In genomic region chr7:28348601-28349000, GRCm38 (mm10) we compare ENCODE assay signal across 12 mouse cellular contexts. TPM values are rescaled to one million over a fixed set of nuclear protein-coding genes. Genes with fewer than 3 reads are reported as not detected.
DNase-seq lines count a peak whose midpoint lies in the region; ATAC-seq and TF ChIP-seq lines count a peak whose summit lies in the region.
"Had no signal": no experiment of that assay in that cellular context is flagged by ENCODE, and none has a peak within 500 bp of the region (broad histone marks: within the 10 kb centered on the region; RNA-seq: fewer than 3 reads in every experiment).

No protein-coding gene starts in this region.

- no peak for DNase-seq in heart, adult 2 months
- DNase-seq in lung, embryonic 14.5 days = peak; percentile 63
- DNase-seq in lung, postnatal 25 days (ENCODE audit: low spot score) = no peak
- no peak for DNase-seq in Patski (ENCODE audit: low read depth, low spot score)
- no peak for DNase-seq in right cerebral cortex, postnatal 14 days
- no peak for DNase-seq in gastrocnemius, postnatal 25 days
- DNase-seq: cerebellum, adult 9-10 months; lung, postnatal 14 days had no signal

- TF ChIP-seq CTCF in heart, adult 2 months (IDR thresholded peaks at IDR 0.05) = peak; percentile 42
- TF ChIP-seq CTCF in lung, embryonic 14.5 days (IDR thresholded peaks at IDR 0.05; ENCODE audit: low read depth) = peak; percentile 28
- TF ChIP-seq CTCF in Patski (IDR thresholded peaks at IDR 0.05) = peak; percentile 47

- in situ Hi-C loops in Patski (cut with MboI; ENCODE audit: low pct_unique_long_range_greater_than_20kb) = no loop called here

- H3K27ac ChIP-seq in heart, adult 2 months = no peak overlapping the region
- no peak overlapping the region for H3K27ac ChIP-seq in heart, embryonic 11.5 days (ENCODE audit: low read depth, low read length)
- H3K27ac ChIP-seq in lung, embryonic 14.5 days (ENCODE audit: low read depth) = no peak overlapping the region
- H3K27ac ChIP-seq in macrophage = peak overlapping the region; percentile 29; the same call in 1 of the 2 replicates
- H3K27ac ChIP-seq: heart, embryonic 15.5 days had no signal

- H3K79me2 ChIP-seq in heart, adult 2 months (replicated peaks; ENCODE audit: control insufficient read depth, insufficient read depth, low read length) = 0 out of 2 replicates have a peak, but pooled peaks cover 3% of the 10 kb centered on the region
- H3K79me2 ChIP-seq in macrophage (ENCODE audit: inconsistent target) = peaks cover 18% of the 10 kb centered on the region

- H3K27me3 ChIP-seq in heart, adult 2 months (ENCODE audit: control insufficient read depth, insufficient read depth, low read length) = no peaks in the 10 kb centered on the region
- no peaks in the 10 kb centered on the region for H3K27me3 ChIP-seq in heart, embryonic 11.5 days (ENCODE audit: control insufficient read depth, insufficient read depth, low read length)
- H3K27me3 ChIP-seq in lung, embryonic 14.5 days (ENCODE audit: insufficient read depth, low read length) = no peaks in the 10 kb centered on the region
- no peaks in the 10 kb centered on the region for H3K27me3 ChIP-seq in Patski
- H3K27me3 ChIP-seq: heart, embryonic 15.5 days; limb, embryonic 12.5 days had no signal

- no peak for TF ChIP-seq EP300 in heart, adult 2 months (IDR thresholded peaks at IDR 0.05; ENCODE audit: insufficient read depth, low read depth, low read length)

- no peaks in the 10 kb centered on the region for H3K9me3 ChIP-seq in heart, embryonic 11.5 days (replicated peaks; ENCODE audit: control insufficient read depth, low read length)
- no peaks in the 10 kb centered on the region for H3K9me3 ChIP-seq in lung, embryonic 14.5 days (ENCODE audit: low read depth, low read length)
- H3K9me3 ChIP-seq: heart, embryonic 15.5 days; limb, embryonic 12.5 days had no signal

- ATAC-seq in heart, embryonic 11.5 days (replicated peaks; ENCODE audit: insufficient number of reproducible peaks, low FRiP score, low TSS enrichment) = no peak
- ATAC-seq in lung, embryonic 14.5 days (ENCODE audit: insufficient read depth) = no peak
- ATAC-seq in Patski = peak; percentile 7

- no peak overlapping the region for H3K9ac ChIP-seq in heart, adult 2 months (ENCODE audit: low read depth, low read length)
- H3K9ac ChIP-seq in heart, embryonic 11.5 days (ENCODE audit: low read depth, low read length) = no peak overlapping the region
- H3K9ac ChIP-seq in lung, embryonic 14.5 days = no peak overlapping the region
- H3K9ac ChIP-seq: heart, embryonic 15.5 days; limb, embryonic 12.5 days had no signal

- POLR2A ChIA-PET in Patski (lab: Charles Lee) = no interaction called here

- H3K4me2 ChIP-seq in heart, embryonic 11.5 days = no peak overlapping the region
- H3K4me2 ChIP-seq in lung, embryonic 14.5 days = no peak overlapping the region
- H3K4me2 ChIP-seq: heart, embryonic 15.5 days; limb, embryonic 12.5 days had no signal

- peaks cover 5% of the 10 kb centered on the region; the same call in 1 of the 2 replicates for H3K36me3 ChIP-seq in heart, adult 2 months (ENCODE audit: control insufficient read depth, insufficient read depth, low read length)
- peaks cover 15% of the 10 kb centered on the region for H3K36me3 ChIP-seq in heart, embryonic 11.5 days (ENCODE audit: control insufficient read depth, insufficient read depth, low read length)
- peaks cover 22% of the 10 kb centered on the region for H3K36me3 ChIP-seq in lung, embryonic 14.5 days (ENCODE audit: insufficient read depth)
- peaks cover 11% of the 10 kb centered on the region; the same call in 1 of the 2 replicates for H3K36me3 ChIP-seq in macrophage (ENCODE audit: inconsistent target)

- H3K4me3 ChIP-seq in heart, adult 2 months = no peak overlapping the region
- H3K4me3 ChIP-seq in heart, embryonic 11.5 days (ENCODE audit: low read depth, low read length) = no peak overlapping the region
- H3K4me3 ChIP-seq in lung, embryonic 14.5 days (ENCODE audit: low read depth, low read length) = no peak overlapping the region
- no peak overlapping the region for H3K4me3 ChIP-seq in macrophage (ENCODE audit: inconsistent target)
- H3K4me3 ChIP-seq: heart, embryonic 15.5 days; limb, embryonic 12.5 days had no signal

- H3K4me1 ChIP-seq in heart, adult 2 months (ENCODE audit: control insufficient read depth, insufficient read depth, low read length) = peaks cover 6% of the 10 kb centered on the region
- H3K4me1 ChIP-seq in heart, embryonic 11.5 days (ENCODE audit: control insufficient read depth, insufficient read depth, low read length) = peaks cover 10% of the 10 kb centered on the region
- H3K4me1 ChIP-seq in lung, embryonic 14.5 days (ENCODE audit: insufficient read depth) = peaks cover 6% of the 10 kb centered on the region

- CTCF ChIA-PET in Patski (lab: Charles Lee) = interaction anchor here (1.4 to 2.0 kb wide), 2 partner anchors 9 to 30 kb away, joined by 5 to 8 read pairs; no protein-coding TSS in a partner anchor

- no peak for TF ChIP-seq POLR2A in heart, adult 2 months (IDR thresholded peaks at IDR 0.05; ENCODE audit: insufficient read depth, low read depth, low read length)

- intact Hi-C loops in heart, adult 2 months (cut with DNase I) = no loop called here

- WGBS in heart, adult 2 months = 75% methylated on average over 7 of the region's 7 CpGs
- 74% methylated on average over 7 of the region's 7 CpGs for WGBS in heart, embryonic 11.5 days (ENCODE audit: insufficient replicate concordance)
- WGBS in lung, embryonic 14.5 days = 79% methylated on average over 7 of the region's 7 CpGs
- 83% methylated on average over 7 of the region's 7 CpGs for WGBS in macrophage (ENCODE audit: missing documents)

RNA-seq across cellular contexts. Expression of gene Rps16, which starts 1.9 kb away (rescaled TPM):
- 100 to 1,000 TPM; 496 to 556 TPM for total RNA-seq in heart, adult 2 months (2021)
- polyA plus RNA-seq in heart, adult 2 months (2012; rRNA removed) = 312 and 411 TPM in 2 replicates
- 750 and 792 TPM in 2 replicates for polyA plus RNA-seq in heart, embryonic 11.5 days (2014; fragmentation: Nextera tagmentation; extraction: Ambion mirVana)
- 1,310 and 1,324 TPM in 2 replicates for polyA plus RNA-seq in lung, embryonic 14.5 days (2014; fragmentation: Nextera tagmentation; extraction: Ambion mirVana)
- 713 TPM for polyA plus RNA-seq in Patski (2021)
- 100 to 1,000 TPM in 1 of 26 experiments, 10 to 100 TPM in 22, 1 to 10 TPM in 3; 7.8 to 113 (median 17.4) TPM for total RNA-seq in macrophage (2018; cell fraction: chromatin; rRNA removed)
- total RNA-seq in macrophage (2018; cell fraction: cytosol; rRNA removed) = 1,000 to 10,000 TPM in 6 of 26 experiments, 100 to 1,000 TPM in 20; 365 to 1,079 (median 619) TPM
- 100 to 1,000 TPM in 9 of 26 experiments, 10 to 100 TPM in 17; 47.6 to 158 (median 92.7) TPM for total RNA-seq in macrophage (2018; cell fraction: nucleus; rRNA removed)
- 335 to 822 TPM (median 800 TPM) in 3 replicates for polyA plus RNA-seq in macrophage (2018)
- total RNA-seq in gastrocnemius, postnatal 25 days (2021) = 100 to 1,000 TPM; 361 to 390 TPM

RNA-seq across cellular contexts. Expression of gene Supt5, which starts 10.1 kb away (rescaled TPM):
- 10 to 100 TPM; 52.5 to 59.9 TPM for total RNA-seq in heart, adult 2 months (2021)
- polyA plus RNA-seq in heart, adult 2 months (2012; rRNA removed) = 64.3 and 72.4 TPM in 2 replicates
- polyA plus RNA-seq in heart, embryonic 11.5 days (2014; fragmentation: Nextera tagmentation; extraction: Ambion mirVana) = 55.2 and 60.3 TPM in 2 replicates
- 73.5 and 77.5 TPM in 2 replicates for polyA plus RNA-seq in lung, embryonic 14.5 days (2014; fragmentation: Nextera tagmentation; extraction: Ambion mirVana)
- polyA plus RNA-seq in Patski (2021) (127 TPM), macrophage (2018) (73.4 to 112 TPM (median 77.6 TPM) in 3 replicates)
- total RNA-seq in macrophage (2018; cell fraction: chromatin; rRNA removed) = 100 to 1,000 TPM; 129 to 289 (median 162) TPM
- total RNA-seq in macrophage (2018; cell fraction: cytosol; rRNA removed) = 10 to 100 TPM; 61.3 to 84.7 (median 73.0) TPM
- total RNA-seq in macrophage (2018; cell fraction: nucleus; rRNA removed) = 100 to 1,000 TPM in 5 of 26 experiments, 10 to 100 TPM in 21; 72.5 to 117 (median 88.0) TPM
- total RNA-seq in gastrocnemius, postnatal 25 days (2021) = 10 to 100 TPM; 52.8 to 54.3 TPM

RNA-seq across cellular contexts. Expression of gene Plekhg2, which starts 23.8 kb away (rescaled TPM):
- total RNA-seq in heart, adult 2 months (2021) = 10 to 100 TPM; 10.4 to 14.3 TPM
- polyA plus RNA-seq in heart, adult 2 months (2012; rRNA removed) = 15.9 and 16.3 TPM in 2 replicates
- 44.6 and 47.8 TPM in 2 replicates for polyA plus RNA-seq in heart, embryonic 11.5 days (2014; fragmentation: Nextera tagmentation; extraction: Ambion mirVana)
- polyA plus RNA-seq in lung, embryonic 14.5 days (2014; fragmentation: Nextera tagmentation; extraction: Ambion mirVana) = 74.1 and 75.1 TPM in 2 replicates
- 45.3 TPM for polyA plus RNA-seq in Patski (2021)
- 10 to 100 TPM; 17.2 to 81.8 (median 27.5) TPM for total RNA-seq in macrophage (2018; cell fraction: chromatin; rRNA removed)
- 1 to 10 TPM; 2.9 to 8.1 (median 5.7) TPM for total RNA-seq in macrophage (2018; cell fraction: cytosol; rRNA removed)
- total RNA-seq in macrophage (2018; cell fraction: nucleus; rRNA removed) = 10 to 100 TPM in 21 of 26 experiments, 1 to 10 TPM in 5; 5.4 to 60.3 (median 19.3) TPM
- 3.6 to 7.0 TPM (median 5.4 TPM) in 3 replicates for polyA plus RNA-seq in macrophage (2018)
- total RNA-seq in gastrocnemius, postnatal 25 days (2021) = 1 to 10 TPM; 4.7 to 7.3 TPM

RNA-seq across cellular contexts. Expression of gene Zfp36, which starts 31.5 kb away (rescaled TPM):
- 10 to 100 TPM; 19.4 to 26.3 TPM for total RNA-seq in heart, adult 2 months (2021)
- polyA plus RNA-seq in heart, adult 2 months (2012; rRNA removed) = 26.1 and 28.2 TPM in 2 replicates
- polyA plus RNA-seq in heart, embryonic 11.5 days (2014; fragmentation: Nextera tagmentation; extraction: Ambion mirVana) = 10.9 and 11.6 TPM in 2 replicates
- 12.9 and 13.2 TPM in 2 replicates for polyA plus RNA-seq in lung, embryonic 14.5 days (2014; fragmentation: Nextera tagmentation; extraction: Ambion mirVana)
- polyA plus RNA-seq in Patski (2021) (90.4 TPM), macrophage (2018) (67.8 to 98.8 TPM (median 74.9 TPM) in 3 replicates)
- 1,000 to 10,000 TPM in 2 of 26 experiments, 100 to 1,000 TPM in 22, 10 to 100 TPM in 2; 91.8 to 1,107 (median 329) TPM for total RNA-seq in macrophage (2018; cell fraction: chromatin; rRNA removed)
- 1,000 to 10,000 TPM in 13 of 26 experiments, 100 to 1,000 TPM in 13; 132 to 2,956 (median 939) TPM for total RNA-seq in macrophage (2018; cell fraction: cytosol; rRNA removed)
- total RNA-seq in macrophage (2018; cell fraction: nucleus; rRNA removed) = 1,000 to 10,000 TPM in 15 of 26 experiments, 100 to 1,000 TPM in 11; 163 to 2,419 (median 1,098) TPM
- total RNA-seq in gastrocnemius, postnatal 25 days (2021) = 1 to 10 TPM; 7.3 to 7.6 TPM

RNA-seq across cellular contexts. Expression of gene Timm50, which starts 36.7 kb away (rescaled TPM):
- 10 to 100 TPM; 60.0 to 63.5 TPM for total RNA-seq in heart, adult 2 months (2021)
- polyA plus RNA-seq in heart, adult 2 months (2012; rRNA removed) = 63.0 and 72.8 TPM in 2 replicates
- polyA plus RNA-seq in heart, embryonic 11.5 days (2014; fragmentation: Nextera tagmentation; extraction: Ambion mirVana) = 139 and 141 TPM in 2 replicates
- polyA plus RNA-seq in lung, embryonic 14.5 days (2014; fragmentation: Nextera tagmentation; extraction: Ambion mirVana) = 162 and 174 TPM in 2 replicates
- 61.7 TPM for polyA plus RNA-seq in Patski (2021)
- 10 to 100 TPM in 17 of 26 experiments, 1 to 10 TPM in 9; 1.9 to 38.0 (median 16.8) TPM for total RNA-seq in macrophage (2018; cell fraction: chromatin; rRNA removed)
- total RNA-seq in macrophage (2018; cell fraction: cytosol; rRNA removed) = 10 to 100 TPM; 17.3 to 30.4 (median 23.3) TPM
- 10 to 100 TPM in 17 of 26 experiments, 1 to 10 TPM in 9; 5.1 to 34.8 (median 13.5) TPM for total RNA-seq in macrophage (2018; cell fraction: nucleus; rRNA removed)
- 15.4 to 48.5 TPM (median 20.8 TPM) in 3 replicates for polyA plus RNA-seq in macrophage (2018)
- total RNA-seq in gastrocnemius, postnatal 25 days (2021) = 10 to 100 TPM; 41.8 to 43.9 TPM
